Mouse (Mus musculus) naive thymus-derived CD4-positive, alpha-beta T cell, adult 2 months (primary cell): ENCODE measurements around the gene Drc3.

ENCODE experiments used
- DNase-seq: peaks from one replicate; pipeline ENCODE4 v3.0.0-alpha.2; 2011; ENCODE audit warnings: low read depth

The Drc3 gene

DNA sequence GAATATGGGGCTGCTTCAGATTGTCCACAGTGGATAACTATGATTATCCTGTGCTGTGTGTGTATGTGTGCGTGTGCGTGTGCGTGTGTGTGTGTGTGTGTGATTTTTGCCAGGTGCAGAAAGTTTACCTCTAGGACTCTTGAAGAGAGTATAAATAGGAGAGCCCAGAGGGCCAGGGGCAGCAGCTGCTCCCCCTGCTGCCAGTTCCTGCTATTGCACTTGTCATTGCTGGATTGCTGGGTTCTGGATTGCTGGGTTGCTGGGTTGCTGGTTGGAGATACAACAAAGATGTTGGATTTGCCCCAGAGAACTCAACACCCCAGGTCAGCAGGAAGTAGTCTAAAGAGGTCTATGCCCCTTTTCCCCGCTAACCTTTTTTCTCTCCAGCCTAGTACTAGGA, 14.8 kb upstream of the Drc3 start:
- DNase-seq, result peak; percentile 75

DNA sequence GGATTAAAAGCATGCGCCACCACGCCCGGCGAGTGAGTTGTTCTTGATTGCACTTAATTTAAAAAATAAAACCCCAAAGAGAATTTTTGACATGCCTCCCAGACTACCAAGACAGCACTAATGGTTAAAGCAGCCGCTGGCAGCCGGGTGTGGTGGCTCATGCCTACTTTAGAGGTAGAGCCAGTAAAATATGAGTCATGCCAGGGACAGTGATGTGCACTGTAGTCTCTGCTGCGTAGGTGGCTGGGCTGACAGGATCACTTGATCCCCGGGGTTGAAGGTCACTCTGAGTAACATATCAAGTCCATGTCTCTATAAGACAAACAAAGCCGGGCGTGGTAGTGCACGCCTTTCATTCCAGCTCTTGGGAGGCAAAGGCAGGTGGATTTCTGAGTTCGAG, 13.8 kb upstream of the Drc3 start:
- DNase-seq, result no peak

DNA sequence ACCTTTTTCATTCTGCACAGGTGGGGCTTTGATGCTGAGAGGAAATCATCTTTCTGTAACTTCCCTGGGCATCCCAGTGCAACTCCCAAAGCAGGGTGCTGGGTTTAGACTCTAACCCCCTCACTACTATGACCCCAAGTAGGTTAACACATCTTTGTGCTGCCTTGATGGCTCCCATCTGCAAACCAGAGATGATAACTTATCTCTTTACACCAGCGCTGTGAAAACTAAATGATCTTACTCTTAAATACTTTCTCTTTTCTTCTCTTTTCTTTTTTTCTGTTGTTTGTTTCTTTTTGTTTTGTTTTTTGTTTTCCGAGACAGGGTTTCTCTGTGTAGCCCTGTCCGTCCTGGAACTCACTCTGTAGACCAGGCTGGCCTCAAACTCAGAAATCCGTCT, 7.3 kb upstream of the Drc3 start:
- no peak for DNase-seq

DNA sequence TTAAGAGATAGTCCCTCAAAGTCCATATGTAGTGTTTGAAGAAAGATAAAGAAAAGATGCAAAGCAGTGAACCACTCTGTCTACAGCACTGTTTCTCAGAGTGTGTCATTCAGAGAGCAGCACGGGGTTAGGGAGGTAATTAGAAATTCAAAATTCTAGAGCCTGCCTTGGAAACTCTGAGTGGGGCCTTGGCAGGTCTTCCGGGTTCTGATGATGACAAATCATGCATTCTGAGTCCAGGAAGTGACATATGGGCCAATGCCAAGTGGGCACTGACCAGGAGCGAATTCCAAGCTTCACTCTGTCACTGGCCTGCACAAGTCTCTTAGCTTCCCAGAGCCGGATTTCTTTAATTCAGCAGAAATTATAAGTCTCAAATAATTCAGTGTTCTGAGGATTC, 6.6 kb upstream of the Drc3 start:
- DNase-seq, result no peak

DNA sequence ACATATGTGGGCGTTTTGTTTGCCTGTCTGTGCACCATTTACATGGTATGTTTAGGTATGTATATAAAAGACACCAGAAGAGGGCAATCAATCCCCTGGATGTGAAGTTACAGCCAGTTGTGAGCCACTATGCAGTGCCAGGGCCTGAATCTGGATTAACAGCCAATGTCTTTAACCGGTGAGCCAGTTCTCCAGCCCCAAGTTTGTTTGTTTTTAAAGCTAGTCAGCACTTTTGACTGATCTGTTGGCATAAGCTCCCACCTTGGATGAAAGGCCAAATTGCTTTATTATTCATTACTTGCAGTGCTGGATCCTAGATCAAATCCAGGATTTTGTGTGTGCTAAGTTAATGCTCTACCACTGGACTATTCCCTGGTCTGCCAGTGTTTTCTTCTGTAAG, 1.7 kb upstream of the Drc3 start:
- peak; percentile 30 for DNase-seq

DNA sequence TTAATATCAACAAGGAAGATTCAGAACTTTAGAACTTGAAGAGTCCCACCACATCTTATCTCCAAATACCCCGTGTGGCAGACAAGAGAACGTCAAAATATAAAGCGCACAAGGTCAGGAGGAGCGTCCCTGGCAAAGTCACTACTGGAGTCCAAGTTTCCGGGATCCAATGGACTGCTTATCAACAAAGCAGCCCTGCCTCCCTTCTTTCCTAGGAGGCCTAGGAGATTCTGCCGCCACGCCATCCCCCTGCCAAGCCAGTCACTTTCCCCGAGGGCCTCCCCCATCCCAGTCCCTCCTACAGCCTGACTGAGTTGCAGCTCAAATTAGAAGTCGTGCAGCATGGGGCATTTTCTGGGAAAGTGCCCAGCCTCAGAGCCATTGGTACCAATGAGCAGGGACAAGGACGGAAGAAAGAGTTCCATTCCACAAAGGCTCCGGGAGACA, 1.2 kb upstream of the Drc3 start:
- peak; percentile 26 for DNase-seq

DNA sequence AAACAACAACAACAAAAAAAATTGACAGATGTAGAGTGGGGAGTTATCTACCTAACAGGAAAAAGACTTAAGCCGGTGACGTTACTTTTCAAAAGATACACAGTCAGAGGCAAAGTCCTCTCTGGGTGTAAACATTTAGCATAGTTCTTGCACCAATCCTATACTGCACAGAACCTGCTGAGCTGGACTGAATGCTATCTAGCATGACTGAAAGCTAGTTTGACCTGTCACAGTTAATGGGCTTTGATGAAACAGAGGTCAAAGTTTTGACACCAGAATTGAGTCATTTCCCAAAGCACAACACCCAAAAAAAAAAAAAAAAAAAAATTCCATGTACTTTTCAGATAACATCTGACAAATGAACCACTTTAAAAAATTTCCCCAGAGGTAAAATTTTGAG, 2.8 kb downstream of the Drc3 start:
- DNase-seq, result no peak

DNA sequence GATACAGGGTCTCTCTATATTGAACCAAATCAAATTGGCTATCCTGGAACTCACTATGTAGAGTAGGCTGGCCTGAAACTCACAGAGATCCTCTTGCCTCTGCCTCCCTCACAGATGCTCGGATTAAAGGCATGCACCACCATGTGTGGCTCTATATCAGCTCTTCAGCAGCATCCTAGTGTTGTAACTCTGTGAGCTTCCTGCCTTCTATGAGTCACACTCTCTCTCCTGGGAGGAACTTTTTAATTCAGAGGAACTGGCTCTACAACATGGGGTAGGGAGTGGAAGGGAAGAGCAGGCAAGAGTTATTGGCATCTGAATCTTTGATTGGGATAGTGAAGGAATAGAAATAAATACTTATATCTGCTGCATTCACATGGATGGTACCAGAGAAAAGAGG, 4.0 kb downstream of the Drc3 start:
- no peak for DNase-seq

DNA sequence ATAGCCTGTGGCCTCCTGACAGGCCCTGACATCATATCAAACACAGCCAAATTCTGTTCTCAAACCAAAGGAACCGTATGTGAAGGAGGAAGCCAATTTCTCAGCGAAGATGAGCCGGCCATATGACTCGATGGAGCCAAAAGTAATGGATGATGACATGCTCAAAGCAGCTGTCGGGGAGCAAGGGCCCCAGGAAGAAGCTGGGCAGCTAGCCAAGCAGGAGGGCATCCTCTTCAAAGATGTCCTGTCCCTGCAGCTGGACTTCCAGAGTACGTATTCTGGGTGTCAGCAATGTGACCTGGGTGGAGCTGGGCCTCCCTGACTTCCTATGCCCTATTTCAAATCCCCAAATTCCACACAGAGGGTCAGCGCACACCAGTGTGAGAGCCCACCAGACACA, 5.4 kb downstream of the Drc3 start:
- DNase-seq, result no peak

DNA sequence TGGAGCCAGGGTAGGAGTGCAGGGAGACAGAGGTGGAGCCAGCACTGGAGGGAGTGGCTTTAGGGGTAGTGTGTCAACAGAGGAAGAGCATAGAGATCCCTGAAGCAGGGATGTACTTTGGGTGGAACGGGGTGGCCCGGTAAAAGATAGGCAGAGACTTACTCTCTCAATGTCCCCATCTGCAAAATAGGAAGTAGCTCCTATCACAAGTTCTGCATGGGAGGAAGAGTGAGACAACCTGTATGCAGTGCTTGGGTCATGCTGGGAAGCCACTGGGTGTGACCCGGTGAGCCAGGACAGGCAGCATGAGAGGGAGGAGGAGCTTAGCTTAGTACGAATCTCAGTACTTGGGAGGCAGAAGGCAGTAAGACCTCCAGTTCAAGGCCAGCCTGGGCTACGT, 6.0 kb downstream of the Drc3 start:
- DNase-seq, result no peak

DNA sequence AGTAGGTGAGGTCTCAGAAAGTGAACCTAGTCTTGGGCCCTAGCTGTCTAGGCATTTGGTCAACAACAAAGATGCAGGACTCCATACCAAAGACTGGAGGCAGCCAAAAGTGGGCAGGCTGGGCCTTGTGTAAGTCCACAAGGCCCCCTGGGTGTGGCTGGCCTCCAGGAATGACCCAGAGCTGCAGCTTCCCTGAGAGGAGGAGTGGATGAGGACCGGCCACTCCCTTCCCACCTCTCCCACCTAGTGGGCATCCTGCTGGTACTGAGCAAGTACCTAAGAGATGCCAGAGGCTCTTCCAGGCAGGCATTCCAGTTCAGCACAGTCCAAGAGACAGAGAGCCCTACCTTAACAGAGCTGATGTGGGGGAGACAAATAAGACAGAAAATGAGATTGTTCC, 6.8 kb downstream of the Drc3 start:
- no peak for DNase-seq

DNA sequence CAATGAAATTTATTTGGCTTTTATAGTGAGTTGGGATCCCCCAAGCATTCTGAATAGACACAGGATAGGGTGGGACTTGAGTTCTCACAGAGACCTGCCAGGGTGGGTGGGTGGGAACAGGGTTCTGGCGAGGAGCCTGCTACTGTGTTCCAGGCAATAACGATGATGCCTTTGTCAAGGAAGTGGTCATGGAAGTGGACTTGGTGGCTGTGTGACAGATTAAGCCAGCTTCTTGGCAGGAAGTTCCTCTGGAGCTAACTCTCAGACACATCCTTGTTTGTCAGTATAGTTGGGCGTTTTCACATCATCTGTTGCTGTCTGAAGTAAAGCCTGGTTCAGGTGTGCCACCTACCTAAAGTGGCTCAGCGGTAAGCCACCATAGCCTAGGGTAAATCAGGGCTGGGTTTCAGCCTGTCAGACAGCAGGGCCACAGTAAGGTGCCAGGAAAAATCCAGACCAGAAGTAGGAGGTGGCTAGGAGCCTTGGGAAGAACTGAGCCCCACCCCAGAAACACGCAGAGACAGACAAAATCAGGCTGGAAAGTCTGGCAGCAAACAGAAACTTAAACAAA, 7.6 kb downstream of the Drc3 start:
- DNase-seq, result no peak

DNA sequence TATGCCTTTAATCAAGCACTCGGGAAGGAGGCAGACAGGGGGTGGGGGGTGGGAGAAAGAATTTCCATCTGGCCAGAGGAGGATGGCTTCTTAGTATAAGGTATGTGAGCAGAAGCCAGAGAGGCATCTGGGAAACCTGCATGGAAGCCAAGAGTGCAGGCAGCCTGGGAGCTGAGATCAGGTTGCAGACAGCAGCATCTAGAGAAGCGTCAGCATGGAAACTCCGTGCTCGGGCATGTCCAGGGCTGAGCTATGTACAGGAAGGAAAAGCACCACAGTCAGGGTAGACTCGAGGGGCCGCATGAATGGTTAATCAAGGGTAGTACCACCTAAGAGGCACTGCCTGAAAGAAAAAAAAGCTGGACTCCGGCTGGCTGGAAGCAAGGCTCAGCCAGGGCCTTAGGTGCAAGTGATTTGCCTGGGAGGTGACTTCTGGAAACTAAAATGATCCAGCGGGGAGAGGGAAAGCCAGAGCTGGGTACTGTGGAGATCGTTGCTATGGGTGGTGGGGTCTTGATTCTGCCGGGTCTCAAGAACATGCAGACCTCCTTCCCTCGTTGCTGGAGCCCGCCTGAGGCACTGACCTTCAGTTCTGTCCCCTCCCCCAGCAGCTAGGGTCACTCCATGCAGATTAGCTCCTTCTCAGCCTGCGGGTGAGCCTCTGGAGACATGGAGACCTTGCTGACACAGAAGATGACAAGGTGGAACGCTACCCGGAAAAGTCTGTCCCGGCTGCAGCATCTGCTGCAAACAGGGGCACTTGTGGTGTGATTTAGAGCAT, 13.3 kb downstream of the Drc3 start:
- DNase-seq, result no peak

DNA sequence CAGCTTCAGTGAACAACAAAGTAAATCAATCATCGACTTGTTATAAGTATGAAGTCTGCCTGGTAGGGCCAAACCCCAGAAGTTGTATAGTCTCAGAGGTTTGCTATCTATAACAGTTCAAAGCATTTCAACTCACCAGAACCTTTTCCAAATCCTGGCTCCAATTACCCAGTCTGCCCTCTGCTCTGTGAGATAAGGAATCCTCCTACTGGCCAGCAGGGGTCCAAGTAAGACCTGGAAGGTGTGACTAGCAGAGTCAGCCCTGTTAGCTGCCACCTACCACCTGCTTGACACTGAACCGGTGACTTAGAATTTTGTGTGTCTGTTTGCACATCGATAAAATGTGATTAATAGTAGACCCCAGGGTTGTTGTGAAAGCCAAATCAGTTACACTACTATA, 14.1 kb downstream of the Drc3 start:
- DNase-seq, result no peak

DNA sequence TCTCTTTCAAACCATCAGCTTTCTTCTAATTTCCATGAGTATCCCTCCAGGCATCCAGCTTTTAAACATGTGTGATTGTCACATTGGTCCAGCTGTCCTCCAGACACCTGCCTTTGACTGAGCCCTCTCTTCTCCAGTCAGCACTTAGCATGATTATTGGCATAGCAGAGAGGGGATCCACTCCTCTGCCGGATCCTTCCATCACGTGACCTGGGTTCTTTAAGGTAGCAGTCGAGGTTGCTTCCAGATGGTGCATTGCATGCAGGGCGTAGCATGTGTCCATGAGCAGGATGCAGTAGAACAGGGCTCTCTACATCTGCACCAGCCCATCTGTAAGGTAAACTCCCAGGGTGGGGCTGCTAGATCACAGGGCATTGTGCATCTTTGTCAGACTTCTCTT, 15.8 kb downstream of the Drc3 start:
- DNase-seq, result no peak

DNA sequence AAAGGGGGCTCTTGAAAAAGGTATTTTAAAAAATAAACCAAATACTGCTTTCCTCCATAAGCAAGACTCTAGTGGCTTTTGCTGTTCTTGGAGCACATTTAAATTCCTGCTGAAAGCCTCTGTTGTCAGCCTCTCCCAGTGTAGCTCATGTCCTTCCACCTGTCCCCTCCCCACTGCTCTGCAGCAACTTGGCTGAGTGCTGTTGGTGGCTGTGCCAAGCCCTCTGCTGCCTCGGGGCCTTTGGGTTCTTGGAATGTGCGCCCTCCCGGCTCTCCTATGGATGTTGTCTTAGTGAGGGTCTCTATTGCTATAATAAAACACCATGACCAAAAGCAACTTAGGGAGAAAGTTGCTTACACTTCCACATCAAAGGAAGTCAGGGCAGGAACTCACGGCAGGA, 16.3 kb downstream of the Drc3 start:
- DNase-seq, result no peak

DNA sequence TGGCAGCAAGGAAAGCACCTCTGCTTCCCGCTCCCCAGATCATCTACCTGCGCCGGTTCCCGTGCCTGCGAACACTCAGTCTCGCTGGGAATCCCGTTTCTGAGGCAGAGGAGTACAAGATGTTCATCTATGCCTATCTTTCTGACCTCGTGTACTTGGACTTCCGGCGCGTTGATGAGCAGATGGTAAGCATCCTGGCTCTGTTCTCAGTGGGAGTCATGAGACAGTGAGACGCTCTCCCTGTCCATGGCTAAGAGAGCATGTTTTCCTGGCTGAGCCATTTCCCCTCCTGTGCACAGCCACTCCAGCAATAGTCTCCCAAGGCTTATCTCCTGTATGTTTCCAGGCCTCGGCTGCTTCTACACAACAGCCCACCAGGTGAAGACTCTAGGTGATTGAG, 17.3 kb downstream of the Drc3 start:
- no peak for DNase-seq

DNA sequence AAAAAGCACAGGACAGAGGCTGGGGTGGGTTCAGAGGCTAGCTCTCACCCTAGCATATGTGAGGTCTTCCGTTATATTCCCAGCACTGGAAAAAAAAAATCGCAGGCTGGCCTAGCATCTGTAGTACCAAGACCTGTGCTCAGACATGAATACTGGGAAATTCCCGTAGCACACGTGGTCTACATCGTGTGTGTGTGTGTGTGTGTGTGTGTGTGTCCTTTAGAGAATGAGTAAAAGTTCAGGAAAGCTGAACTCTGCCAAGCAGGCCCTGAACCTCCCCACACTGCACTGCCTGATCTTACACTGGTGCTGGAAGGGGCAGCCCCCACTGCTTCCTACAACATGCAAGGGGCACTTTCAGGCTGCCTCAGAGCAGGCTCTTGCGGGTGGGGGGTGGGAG, 21.4 kb downstream of the Drc3 start:
- DNase-seq, result no peak

DNA sequence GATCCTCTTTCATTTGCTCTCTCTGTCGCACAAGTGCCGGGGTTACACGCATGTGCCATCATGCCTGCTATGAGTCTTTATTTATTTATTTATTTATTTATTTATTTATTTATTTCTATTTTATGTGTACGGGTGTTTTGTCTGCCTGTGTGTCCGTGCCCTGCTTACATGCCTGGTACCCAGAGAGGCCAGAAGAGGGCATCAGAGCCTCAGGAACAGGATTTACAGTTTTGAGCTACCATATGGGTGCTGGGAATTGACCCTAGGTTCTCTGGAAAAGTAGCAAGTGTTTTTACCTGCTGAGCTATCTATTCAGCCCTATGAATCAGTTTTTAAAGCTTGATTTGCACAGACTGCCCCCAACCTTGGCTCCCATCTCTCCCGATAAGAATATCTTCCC, 30.4 kb downstream of the Drc3 start:
- no peak for DNase-seq

DNA sequence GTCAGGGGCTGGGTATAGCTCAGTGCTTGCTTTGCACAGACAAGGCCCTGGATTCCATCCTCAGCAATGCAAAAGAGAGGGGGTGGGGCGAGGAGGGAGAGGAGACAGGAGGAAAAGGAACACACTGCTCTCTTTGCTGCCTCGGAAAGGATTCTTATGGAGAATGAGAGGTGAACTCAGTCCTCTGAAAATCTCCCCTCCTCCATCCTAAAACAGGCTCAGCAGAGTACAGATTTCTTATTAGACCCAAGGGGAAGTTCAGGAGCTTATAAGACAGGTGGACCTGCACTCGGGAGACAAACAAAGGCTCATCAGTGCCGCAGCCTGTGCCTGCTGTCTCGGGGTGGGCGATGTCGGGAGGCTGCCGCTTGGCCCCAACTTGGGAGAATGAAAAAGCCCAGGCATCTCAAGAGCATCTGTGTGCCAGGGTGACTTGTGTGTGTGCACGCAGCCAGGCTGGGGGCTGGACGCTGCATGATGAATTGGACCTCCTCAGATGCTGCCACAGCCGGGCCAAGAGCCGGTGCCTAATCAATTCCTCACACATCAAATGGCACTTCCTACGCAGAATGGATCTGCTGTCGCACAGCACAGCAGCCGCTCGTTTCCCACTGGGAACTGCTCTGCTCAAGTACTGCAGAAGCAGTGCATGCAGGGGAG, 31.8 kb downstream of the Drc3 start:
- no peak for DNase-seq

DNA sequence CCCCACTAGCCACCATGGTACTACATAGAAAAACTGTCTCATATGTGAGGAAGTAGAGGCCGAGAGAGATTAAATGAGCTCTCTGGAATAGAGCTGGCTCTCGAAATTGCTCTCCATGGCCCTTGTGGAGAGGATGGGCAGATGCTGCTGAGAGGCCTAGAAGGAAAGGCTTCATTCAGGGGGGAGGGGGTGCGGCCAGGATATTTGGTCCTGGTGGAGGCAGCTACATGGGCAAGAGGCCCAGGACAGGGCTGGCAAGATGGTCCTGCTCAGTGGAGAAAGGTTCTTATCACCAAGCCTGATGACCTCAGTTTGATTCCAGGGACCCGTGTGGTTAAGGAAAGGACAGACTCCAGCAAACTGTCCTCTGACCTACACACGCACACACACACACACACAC, 32.8 kb downstream of the Drc3 start:
- DNase-seq, result no peak

DNA sequence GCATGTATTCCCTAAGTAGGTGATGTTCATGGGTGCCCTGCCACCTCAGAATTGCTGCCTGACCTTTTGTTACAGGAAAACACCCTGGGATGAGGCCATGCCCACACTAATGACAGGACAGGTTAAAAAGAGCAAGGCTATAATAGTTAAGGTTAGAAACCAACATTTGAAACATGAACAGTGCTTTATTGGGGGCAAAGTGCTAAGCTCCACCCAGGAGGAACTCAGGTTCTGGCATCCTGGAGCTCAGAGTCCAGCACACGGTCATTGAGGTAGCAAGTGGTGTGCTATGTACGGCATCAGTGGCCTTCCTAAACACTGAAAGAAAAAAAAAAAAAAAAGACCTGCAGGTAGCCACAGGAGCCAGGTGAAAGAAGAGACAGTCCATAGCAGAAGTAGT, 34.8 kb downstream of the Drc3 start:
- no peak for DNase-seq

DNA sequence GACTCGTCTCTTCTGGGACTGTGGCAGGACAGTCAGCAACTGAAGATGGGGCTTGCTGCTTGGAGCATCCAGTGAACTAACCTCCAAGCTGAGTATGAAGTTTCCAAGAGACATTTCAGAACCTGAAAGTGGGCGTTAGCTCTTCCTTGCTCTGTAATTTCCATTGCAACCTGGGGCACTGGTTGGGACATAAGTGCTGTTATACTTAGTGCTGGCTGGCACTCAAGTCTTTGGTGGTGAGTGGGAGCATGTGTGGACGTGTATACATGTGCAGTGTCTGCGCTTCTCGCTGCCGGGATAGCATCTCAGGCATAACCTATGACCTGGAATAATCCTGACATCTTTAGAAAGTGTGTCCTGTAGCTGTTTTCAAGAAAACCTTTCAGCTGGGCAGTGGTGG, 38.2 kb downstream of the Drc3 start:
- DNase-seq, result no peak

DNA sequence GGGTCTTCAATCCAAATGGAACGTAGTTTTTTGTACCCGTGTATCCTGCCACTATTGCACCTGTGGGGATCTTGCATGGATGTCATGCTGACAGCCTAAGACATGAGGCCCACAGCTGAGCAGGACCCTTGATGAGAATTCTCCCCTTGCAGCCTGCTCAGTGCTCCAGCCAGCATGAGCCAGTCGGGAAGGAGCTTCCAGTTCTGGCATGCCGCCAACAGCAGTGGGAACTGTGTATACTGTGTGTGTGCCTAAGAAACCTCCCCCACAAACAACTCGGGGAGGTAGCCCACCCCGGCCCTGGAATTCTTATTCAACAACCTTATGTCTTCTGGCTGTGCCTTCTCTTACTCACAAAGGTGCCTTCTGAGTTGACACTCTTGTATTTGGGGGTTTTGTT, 43.4 kb downstream of the Drc3 start:
- no peak for DNase-seq
